Mouse (Mus musculus) c-Kit-negative CD71-positive TER-119-positive erythroid progenitor cells, embryonic 14.5 days (primary cell): Measurements from ENCODE around the gene H2-K1.
"Not testable (repeated sequence)": the region's sequence is repeated elsewhere in the genome, so short reads cannot be mapped to it uniquely, and the experiment has no call there.

Experiments used
- DNase-seq: peaks from one replicate; pipeline ENCODE4 v3.0.0-alpha.2; 2013; ENCODE audit warnings: low read depth, low spot score

H2-K1 gene

DNA sequence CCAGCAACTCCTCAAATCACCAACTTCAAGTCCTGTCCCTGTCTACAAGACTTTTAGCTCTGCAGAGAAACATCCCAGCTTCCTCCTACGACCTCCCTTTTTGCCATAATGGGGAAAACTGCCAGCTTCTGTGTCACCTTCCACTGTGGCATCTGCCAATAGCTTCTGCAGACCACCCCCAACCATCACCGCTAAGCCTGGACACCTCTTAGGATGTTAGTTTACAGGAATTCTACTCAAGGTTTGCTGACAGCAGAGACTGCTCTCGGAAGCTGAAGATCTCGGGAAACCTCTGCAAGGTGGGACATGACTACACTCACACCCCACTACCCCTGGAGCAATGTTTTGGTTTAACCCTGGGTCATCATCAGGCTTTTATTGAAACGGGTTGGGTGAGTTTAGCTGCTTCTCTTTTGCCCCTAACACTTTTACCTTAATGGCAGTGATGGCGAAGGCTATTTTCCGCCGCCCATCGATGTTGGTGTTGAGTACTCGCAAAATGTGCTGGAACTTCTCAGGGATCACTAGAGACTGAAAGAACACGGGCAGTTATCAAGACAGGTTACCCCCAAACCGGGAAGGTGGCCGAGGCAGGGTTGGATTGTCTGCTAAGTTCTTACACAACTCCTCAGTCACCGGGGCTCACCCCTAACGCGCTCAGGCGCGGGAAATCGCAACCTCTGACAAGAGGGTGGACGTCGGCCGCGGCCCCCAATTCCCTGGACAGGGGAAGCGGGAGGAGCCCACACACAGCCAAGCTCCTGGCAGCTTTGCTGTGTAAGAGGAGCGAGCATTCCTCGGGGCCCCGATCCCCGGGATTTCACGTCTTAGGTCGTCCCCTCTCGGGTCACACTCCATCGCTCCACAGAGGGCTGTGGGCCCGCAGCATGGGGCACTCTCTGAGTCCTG is 45.2 kb downstream of the H2-K1 start:
- no peak for DNase-seq

DNA sequence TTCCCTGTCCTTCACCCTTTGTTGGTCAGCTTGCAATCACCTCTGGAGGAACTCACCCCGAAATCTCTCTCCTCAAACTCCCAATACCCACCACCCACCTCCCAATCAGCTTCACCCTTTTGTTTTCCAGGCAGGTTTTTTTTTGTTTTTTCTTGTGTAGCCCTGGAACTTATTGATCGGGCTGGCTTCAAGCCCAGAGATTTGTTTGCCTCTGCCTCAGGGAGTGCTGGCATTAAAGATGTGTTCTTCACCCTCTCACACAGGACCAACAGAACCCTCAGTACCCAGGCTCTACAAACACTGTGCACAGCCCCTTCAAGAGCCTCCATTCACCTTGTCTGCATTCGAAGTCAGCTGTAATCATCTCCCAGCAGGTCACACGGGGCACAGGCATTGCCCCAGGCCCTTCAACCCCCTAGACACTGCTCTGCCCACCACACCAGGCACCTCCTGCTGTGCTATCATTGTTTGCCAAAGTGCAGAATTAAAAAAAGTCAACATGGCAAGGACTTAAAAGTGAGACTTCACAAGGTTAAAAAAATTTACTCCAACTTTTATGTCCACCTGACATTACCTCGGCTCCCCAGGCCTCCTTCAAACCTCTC is 46.1 kb downstream of the H2-K1 start:
- no peak for DNase-seq

DNA sequence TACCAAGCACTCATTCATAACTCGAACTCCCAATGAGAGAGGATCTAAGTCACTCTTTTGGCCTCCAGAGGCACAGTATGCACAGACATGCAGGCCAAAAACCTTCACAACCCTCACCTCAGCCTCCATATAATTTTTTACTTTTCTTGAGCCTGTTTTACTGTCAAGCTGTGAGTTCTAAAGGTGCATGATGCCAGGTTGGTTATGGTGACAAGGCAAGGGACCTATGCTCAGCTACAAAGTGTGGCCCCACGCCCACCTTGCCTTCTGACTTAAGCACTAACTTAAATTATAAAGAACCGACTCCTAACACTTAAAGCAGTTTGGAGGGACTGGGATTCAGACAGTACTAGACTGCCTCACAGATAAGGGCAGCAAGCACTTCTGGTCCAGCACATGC is 46.8 kb downstream of the H2-K1 start:
- DNase-seq = no peak

DNA sequence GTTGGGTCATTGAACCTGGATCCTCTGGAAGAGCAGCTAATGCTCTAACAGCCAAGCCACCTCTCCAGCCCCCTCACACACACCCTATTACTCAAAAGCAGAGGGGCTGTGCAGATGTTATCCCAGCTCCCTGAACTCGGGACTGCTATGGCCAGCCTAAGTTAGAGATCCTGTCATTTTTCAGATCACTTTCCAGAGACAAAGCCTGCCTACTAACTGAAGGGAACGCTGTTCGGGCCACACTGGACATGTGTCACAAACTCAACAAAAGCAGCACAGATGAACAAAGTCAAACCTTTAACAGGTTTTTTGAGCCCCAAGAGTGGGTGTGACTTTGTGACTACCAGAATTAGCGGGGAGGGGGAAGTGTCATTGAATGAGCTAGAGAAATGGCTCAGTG is 47.3 kb downstream of the H2-K1 start:
- DNase-seq = no peak

DNA sequence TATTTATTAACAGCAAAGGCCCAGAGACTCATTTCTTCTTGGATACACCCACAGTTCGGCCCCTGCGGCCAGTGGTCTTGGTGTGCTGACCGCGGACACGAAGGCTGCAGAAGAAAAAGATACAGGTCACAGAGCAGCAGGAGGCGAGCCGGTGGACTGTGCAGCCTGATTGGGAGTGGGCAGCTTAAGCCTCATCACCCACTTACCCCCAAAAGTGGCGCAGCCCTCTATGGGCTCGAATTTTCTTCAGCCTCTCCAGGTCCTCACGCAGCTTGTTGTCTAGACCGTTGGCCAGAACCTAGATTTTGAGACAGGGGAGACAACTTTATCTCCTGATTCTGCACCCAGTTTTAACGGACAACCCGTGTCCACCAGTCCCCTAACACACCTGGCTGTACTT is 48.1 kb downstream of the H2-K1 start:
- DNase-seq = not testable (repeated sequence)

DNA sequence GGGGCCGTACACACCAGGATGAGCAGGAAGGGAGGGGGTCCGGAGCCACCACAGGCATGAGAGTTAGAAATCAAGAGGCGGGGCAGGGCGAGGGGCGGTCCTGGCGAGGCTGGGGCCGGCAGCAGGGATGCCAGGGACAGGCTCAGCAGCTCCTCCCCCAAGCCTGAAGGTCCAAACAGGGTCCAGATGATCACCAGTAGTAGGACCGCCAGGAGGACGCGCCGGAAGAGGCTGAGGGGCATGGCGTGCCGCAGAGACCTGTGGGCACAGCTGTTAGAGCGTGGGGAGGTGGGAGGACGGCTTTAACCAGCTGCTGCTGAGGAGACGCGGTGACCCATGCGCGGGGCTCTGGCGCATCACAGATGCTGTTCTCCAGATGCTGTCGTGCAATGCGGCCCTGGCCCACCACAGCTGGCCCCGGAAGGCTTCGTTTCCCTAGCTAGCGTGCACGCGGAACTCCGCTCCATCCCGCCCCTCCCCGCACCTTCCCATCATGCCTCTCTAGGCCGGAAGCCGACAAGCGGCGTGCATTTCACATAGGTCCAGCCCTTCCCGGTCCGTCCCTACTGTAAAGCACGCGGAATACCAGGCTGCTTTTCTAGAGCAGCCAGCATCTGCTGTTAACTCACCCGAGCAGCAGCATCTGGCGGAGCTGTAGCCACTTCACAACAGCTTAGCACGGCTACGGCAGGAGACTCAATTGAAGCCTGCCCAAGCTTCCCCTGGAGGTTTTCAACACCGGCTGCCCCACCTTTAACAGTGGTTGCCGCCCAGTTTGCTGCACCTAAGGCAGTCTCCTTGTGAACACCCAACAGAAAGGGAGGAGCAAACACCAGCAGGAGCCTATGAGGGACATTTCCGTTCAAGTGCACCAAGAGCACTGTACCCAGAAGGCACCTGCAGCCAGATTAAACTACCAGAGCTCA is 48.9 kb downstream of the H2-K1 start, which contains the start of gene B3galt4:
Gene B3galt4, minus strand, starts transcription at position 468 of the 926 bp plus-strand sequence.
- peak; percentile 72 for DNase-seq

DNA sequence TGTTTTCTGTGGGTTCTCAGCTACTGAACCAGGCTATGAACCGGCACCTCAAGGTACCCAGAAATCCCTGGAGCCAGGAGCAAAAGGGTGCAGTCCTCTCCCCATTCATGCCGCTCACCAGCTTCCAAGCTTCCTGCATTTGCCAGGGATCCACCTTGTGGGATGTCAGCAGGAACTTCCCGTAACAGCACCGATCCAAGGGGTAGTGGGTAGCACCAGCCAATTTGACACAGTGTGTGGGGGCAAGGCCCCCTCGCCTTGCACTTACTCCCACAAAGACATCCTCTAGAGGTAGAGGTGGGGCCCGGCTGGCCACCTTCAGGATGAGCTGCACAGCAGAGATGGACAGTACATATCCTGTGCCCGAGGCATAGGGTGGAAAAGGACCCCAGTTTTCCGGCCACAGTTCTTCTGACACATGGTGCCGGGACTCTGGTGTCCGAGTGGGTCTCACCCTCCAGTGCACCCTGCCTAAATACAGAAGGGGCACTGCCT is 50.0 kb downstream of the H2-K1 start:
- DNase-seq = no peak

DNA sequence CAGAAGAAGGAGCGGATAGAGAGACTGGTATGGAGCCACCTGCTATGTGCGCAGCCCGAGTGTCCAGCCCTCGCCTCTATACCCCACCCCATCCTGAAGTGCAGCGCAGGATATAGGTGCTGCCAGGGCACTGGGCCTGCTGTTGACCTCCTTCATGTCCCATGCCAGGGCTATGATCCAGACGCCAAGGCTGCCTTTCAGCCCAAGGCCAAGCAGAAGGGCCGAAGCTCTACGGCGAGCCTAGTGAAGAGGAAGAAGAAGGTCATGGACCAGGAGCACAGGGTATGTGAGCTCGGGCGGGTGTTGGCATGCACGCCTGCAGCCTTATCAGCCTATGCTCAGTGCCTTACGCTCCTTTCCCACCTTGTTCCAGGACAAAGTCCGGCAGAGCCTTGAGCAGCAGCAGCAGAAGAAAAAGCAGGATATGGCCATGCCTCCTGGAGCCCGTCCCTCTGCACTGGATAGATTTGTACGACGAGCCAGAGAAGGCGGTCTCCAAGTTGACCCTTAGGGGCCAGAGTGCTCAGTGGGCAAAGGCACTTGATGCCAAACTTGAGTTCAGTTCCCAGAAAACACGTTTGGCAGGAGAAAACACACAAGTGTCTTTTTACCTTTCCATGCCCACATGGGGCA is 51.1 kb downstream of the H2-K1 start:
- DNase-seq = no peak

DNA sequence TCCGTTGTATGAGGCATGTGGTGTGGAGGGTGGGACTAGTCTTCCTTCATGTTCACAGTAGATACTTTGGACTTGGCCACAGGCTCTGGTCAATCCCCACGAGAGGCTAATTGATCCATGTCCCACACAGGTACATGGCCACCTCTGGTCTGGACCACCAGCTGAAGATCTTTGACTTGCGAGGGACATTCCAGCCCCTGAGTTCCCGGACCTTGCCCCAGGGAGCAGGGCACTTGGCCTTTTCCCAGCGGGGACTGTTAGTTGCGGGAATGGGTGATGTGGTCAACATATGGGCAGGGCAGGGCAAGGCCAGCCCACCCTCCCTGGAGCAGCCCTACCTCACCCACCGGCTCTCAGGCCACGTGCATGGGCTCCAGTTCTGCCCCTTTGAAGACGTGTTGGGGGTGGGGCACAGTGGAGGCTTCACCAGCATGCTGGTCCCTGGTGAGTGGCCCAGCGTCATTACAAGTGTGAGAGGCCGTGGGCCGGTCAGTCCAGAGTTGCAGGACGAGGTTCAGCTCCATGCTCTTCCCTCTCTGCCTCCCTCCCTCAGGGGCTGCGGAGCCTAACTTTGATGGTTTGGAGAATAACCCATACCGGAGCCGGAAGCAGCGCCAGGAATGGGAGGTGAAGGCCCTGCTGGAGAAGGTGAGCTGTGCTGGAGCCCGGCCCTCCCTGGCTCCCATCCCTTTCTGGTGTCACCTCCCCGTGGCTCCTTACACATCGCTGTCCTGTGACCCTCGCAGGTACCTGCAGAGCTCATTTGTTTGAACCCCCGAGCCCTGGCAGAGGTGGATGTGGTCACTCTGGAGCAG is 51.9 kb downstream of the H2-K1 start:
- DNase-seq = no peak

DNA sequence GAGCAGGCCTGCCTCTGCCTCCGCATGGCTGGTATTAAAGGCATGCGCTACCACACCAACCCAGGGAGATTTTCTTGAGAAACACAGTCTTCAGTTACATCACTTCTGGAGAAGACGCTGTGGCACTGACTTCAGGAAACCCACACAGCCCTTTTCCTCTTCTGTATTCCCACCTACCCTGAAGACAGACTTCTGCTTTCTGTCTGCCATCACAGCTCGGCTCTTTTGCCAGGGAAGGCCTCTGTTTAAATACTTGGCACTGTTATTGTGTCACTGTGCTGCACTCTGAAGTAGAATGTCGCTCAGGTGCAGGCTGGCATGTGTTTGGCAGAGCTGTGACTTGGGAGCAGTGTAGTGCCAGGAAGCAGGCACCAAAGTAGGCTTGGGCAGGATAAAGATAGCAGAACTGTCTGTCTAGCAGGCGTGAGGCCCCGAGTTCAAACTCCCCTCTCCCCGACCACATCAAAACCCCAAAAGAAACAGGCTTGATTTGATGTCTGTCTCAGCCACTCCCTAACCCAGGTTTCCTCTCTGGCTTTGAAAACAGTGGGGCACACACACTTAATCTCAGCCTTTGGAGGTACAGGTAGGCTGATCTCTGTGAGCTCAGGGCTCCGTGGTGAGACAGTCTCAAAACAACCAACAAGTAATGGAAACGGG is 52.6 kb downstream of the H2-K1 start:
- no peak for DNase-seq
